Mouse (Mus musculus) right cerebral cortex, postnatal 4 days (tissue): Measurements from ENCODE around the gene N4bp2l2.
"Not testable (repeated sequence)": the region's sequence is repeated elsewhere in the genome, so short reads cannot be mapped to it uniquely, and the experiment has no call there.

Source experiments
- DNase-seq: peaks from one replicate; pipeline ENCODE4 v3.0.0-alpha.2; 2022

Gene N4bp2l2

GRCm38 (mm10) chr5:150666133-150666739 lies at the start of gene N4bp2l2:
Gene N4bp2l2, minus strand, starts transcription at chr5:150666183.
- DNase-seq, result not testable (repeated sequence)

GRCm38 (mm10) chr5:150713431-150713830 lies 47.4 kb upstream of the N4bp2l2 start:
- no peak for DNase-seq

GRCm38 (mm10) chr5:150711503-150711902 lies 45.5 kb upstream of the N4bp2l2 start:
- no peak for DNase-seq

GRCm38 (mm10) chr5:150707181-150707580 lies 41.2 kb upstream of the N4bp2l2 start:
- DNase-seq, result not testable (repeated sequence)

GRCm38 (mm10) chr5:150706651-150707050 lies 40.7 kb upstream of the N4bp2l2 start:
- DNase-seq, result not testable (repeated sequence)

- DNase-seq, result peak; percentile 11
These were observed 36.7 kb upstream of the N4bp2l2 start for GRCm38 (mm10) chr5:150702714-150703113.

- no peak for DNase-seq
These were observed 27.3 kb upstream of the N4bp2l2 start for GRCm38 (mm10) chr5:150693277-150693676.

- no peak for DNase-seq
These were observed 24.7 kb upstream of the N4bp2l2 start for GRCm38 (mm10) chr5:150690685-150691084.

GRCm38 (mm10) chr5:150682862-150683261 lies 16.9 kb upstream of the N4bp2l2 start:
- not testable (repeated sequence) for DNase-seq

- DNase-seq, result no peak
These were observed 8.9 kb upstream of the N4bp2l2 start for GRCm38 (mm10) chr5:150674866-150675265.

GRCm38 (mm10) chr5:150673880-150674621 lies 8.1 kb upstream of the N4bp2l2 start:
- peak; percentile 63 for DNase-seq

- DNase-seq, result peak; percentile 99
These were observed 7.3 kb upstream of the N4bp2l2 start, which contains the start of gene Pds5b for GRCm38 (mm10) chr5:150673153-150673835. Gene Pds5b, plus strand, starts transcription at chr5:150673739.

GRCm38 (mm10) chr5:150672343-150672742 lies 6.4 kb upstream of the N4bp2l2 start:
- DNase-seq, result no peak

- DNase-seq, result no peak
These were observed 2.7 kb upstream of the N4bp2l2 start for GRCm38 (mm10) chr5:150668731-150669130.

- peak; percentile 94 for DNase-seq
These were observed 640 bp downstream of the N4bp2l2 start for GRCm38 (mm10) chr5:150665132-150665954.

- no peak for DNase-seq
These were observed 1.2 kb downstream of the N4bp2l2 start for GRCm38 (mm10) chr5:150664794-150665131.

- DNase-seq, result not testable (repeated sequence)
These were observed 2.1 kb downstream of the N4bp2l2 start for GRCm38 (mm10) chr5:150663926-150664325.

GRCm38 (mm10) chr5:150660296-150660695 lies 5.7 kb downstream of the N4bp2l2 start:
- DNase-seq, result not testable (repeated sequence)

GRCm38 (mm10) chr5:150659425-150659824 lies 6.6 kb downstream of the N4bp2l2 start:
- not testable (repeated sequence) for DNase-seq

- DNase-seq, result no peak
These were observed 11.4 kb downstream of the N4bp2l2 start for GRCm38 (mm10) chr5:150654548-150654947.

GRCm38 (mm10) chr5:150652578-150652977 lies 13.4 kb downstream of the N4bp2l2 start:
- no peak for DNase-seq

- DNase-seq, result no peak
These were observed 21.1 kb downstream of the N4bp2l2 start for GRCm38 (mm10) chr5:150644926-150645325.

GRCm38 (mm10) chr5:150643390-150643789 lies 22.6 kb downstream of the N4bp2l2 start:
- DNase-seq, result not testable (repeated sequence)
